Mouse (Mus musculus) ES-E14 (cell line): ENCODE results near the gene Dab1. TPM values are rescaled to one million over a fixed set of nuclear protein-coding genes. Genes with fewer than 3 reads are reported as not detected.

Source experiments
- DNase-seq: peaks from one replicate; pipeline ENCODE4 v3.0.0-alpha.2; 2013; ENCODE audit warnings: low read depth, low spot score
- H3K27ac ChIP-seq: 2 replicates; pipeline ENCODE4 v1.5.1; 2012; ENCODE audit warnings: low read depth, mild to moderate bottlenecking, low read length, moderate library complexity, mixed read lengths; ENCODE audit not compliant: poor library complexity, insufficient read depth, severe bottlenecking
- H3K36me3 ChIP-seq: 2 replicates; pipeline ENCODE4 v1.6.1; 2012; ENCODE audit warnings: mild to moderate bottlenecking, low read length, moderate library complexity, mixed read lengths; ENCODE audit not compliant: control insufficient read depth, poor library complexity, insufficient read depth, severe bottlenecking
- H3K4me1 ChIP-seq, 2 experiments: fragments of 150-350 bp in 1 of 2; sonication (generic) in 1 of 2; 2 replicates each; pipeline ENCODE4 v1.6.1; 2012; ENCODE audit warnings: low read length in 2 of 2, mild to moderate bottlenecking in 1 of 2, mixed read lengths in 1 of 2; ENCODE audit not compliant: control insufficient read depth in 2 of 2, insufficient read depth in 2 of 2, poor library complexity in 1 of 2
- H3K4me3 ChIP-seq, 2 experiments: fragments of 150-350 bp in 1 of 2; sonication (generic) in 1 of 2; 2 replicates each; pipeline ENCODE4 v1.5.1; 2012; ENCODE audit warnings: low read length in 2 of 2, low read depth in 1 of 2, mild to moderate bottlenecking in 1 of 2, mixed read lengths in 1 of 2; ENCODE audit not compliant: insufficient read depth in 1 of 2, poor library complexity in 1 of 2, severe bottlenecking in 1 of 2
- H3K9ac ChIP-seq: 2 replicates; pipeline ENCODE4 v1.6.1; 2012; ENCODE audit warnings: low read depth, mild to moderate bottlenecking, low read length, mixed read lengths; ENCODE audit not compliant: poor library complexity, insufficient read depth, severe bottlenecking
- H3K9me3 ChIP-seq: fragments of 150-350 bp; sonication (generic); 2 replicates; pipeline ENCODE4 v1.6.1; 2012; ENCODE audit warnings: low read depth, mild to moderate bottlenecking, low read length; ENCODE audit not compliant: control insufficient read depth, insufficient read depth
- CHD2 ChIP-seq: IDR thresholded peaks from 2 replicates; pipeline ENCODE4 v1.6.1; 2014; ENCODE audit warnings: mild to moderate bottlenecking, low read depth, low read length, inconsistent platforms
- HCFC1 ChIP-seq: IDR thresholded peaks from 2 replicates; pipeline ENCODE4 v1.6.1; 2012; ENCODE audit warnings: low read length, inconsistent platforms, borderline replicate concordance; ENCODE audit not compliant: insufficient read depth
- MAFK ChIP-seq: IDR thresholded peaks from 2 replicates; pipeline ENCODE4 v1.6.1; 2014; ENCODE audit warnings: mild to moderate bottlenecking, low read depth, low read length, inconsistent platforms; ENCODE audit not compliant: insufficient read depth
- ZC3H11A ChIP-seq: IDR thresholded peaks from 2 replicates; pipeline ENCODE4 v1.6.1; 2012; ENCODE audit warnings: low read depth, mild to moderate bottlenecking, inconsistent platforms, low read length, borderline replicate concordance
- ZNF384 ChIP-seq: IDR thresholded peaks from 2 replicates; pipeline ENCODE4 v1.6.1; 2012; ENCODE audit warnings: low read depth, low read length, inconsistent platforms
- in situ Hi-C, 2 experiments: fragments of 600-800 bp; cut with MboI; formaldehyde crosslinking; loops; one replicate each; pipeline ENCODE4 v1.15.1; 2025; ENCODE audit warnings: low sequenced_read_pairs in 2 of 2, inconsistent platforms in 1 of 2; ENCODE audit not compliant: unreplicated experiment in 2 of 2
- total RNA-seq: library from RNA; depleted of rRNA; stranded (reverse); fragments of 300-350 nt; gene quantifications from 2 replicates; pipeline ENCODE4 v1.2.3, GENCODE M21; 2012

Gene Dab1
- total RNA-seq, 1 experiment = 7.9 TPM

DNA sequence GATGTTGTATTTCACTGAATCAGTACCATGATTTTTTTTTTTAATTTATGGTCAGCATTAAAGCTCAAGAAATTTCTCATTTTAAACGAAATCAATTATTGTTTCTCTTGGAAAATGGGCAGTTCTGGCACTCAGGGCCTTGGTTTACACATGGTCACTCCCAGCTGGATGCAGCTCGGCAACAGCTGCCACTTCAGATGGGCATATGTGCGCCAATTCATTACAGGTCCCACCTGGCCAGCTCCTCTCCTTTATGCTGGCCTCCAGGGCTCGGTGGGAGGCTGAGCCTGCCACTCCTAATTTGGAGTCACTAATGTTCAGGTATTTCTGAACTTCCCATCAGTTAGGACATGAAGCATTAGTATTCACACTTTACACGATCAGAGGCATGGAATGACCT lies 582.5 kb downstream of the Dab1 start:
- DNase-seq = no peak
- no peak overlapping the region for H3K4me3 ChIP-seq
- no peaks in the 10 kb centered on the region for H3K4me1 ChIP-seq
- H3K27ac ChIP-seq = no peak overlapping the region
- no peak overlapping the region for H3K9ac ChIP-seq
- in situ Hi-C loops = no loop called here
- no peaks in the 10 kb centered on the region for H3K9me3 ChIP-seq
- H3K36me3 ChIP-seq = no peaks in the 10 kb centered on the region
- TF ChIP-seq CHD2 (no peak), ZNF384 (no peak), ZC3H11A (no peak), MAFK (no peak), HCFC1 (no peak)

- in situ Hi-C loops = no loop called here
- Histone ChIP-seq H3K36me3 (no peaks in the 10 kb centered on the region), H3K4me1 (no peaks in the 10 kb centered on the region), H3K4me3 (no peak overlapping the region), H3K9me3 (no peaks in the 10 kb centered on the region), H3K9ac (no peak overlapping the region), H3K27ac (no peak overlapping the region)
- DNase-seq = no peak
- TF ChIP-seq CHD2 (no peak), ZC3H11A (no peak), HCFC1 (no peak), ZNF384 (no peak), MAFK (no peak)
These were observed 584.9 kb downstream of the Dab1 start for GRCm38 (mm10) chr4:104204047-104204446.

- H3K4me1 ChIP-seq = no peaks in the 10 kb centered on the region
- no peak overlapping the region for H3K9ac ChIP-seq
- TF ChIP-seq ZC3H11A = no peak
- no peak for TF ChIP-seq ZNF384
- TF ChIP-seq MAFK = no peak
- TF ChIP-seq HCFC1 = no peak
- no peak for TF ChIP-seq CHD2
- H3K27ac ChIP-seq = no peak overlapping the region
- no peaks in the 10 kb centered on the region for H3K9me3 ChIP-seq
- in situ Hi-C loops = no loop called here
- no peak overlapping the region for H3K4me3 ChIP-seq
- DNase-seq = no peak
- no peaks in the 10 kb centered on the region for H3K36me3 ChIP-seq
These were observed 587.5 kb downstream of the Dab1 start for GRCm38 (mm10) chr4:104206639-104207038.

- peak; percentile 43 for DNase-seq
- no peak for TF ChIP-seq CHD2
- TF ChIP-seq MAFK = no peak
- no peak for TF ChIP-seq ZNF384
- no peak for TF ChIP-seq ZC3H11A
- TF ChIP-seq HCFC1 = no peak
- H3K4me1 ChIP-seq = no peaks in the 10 kb centered on the region
These were observed 589.9 kb downstream of the Dab1 start for GRCm38 (mm10) chr4:104209081-104209480.

DNA sequence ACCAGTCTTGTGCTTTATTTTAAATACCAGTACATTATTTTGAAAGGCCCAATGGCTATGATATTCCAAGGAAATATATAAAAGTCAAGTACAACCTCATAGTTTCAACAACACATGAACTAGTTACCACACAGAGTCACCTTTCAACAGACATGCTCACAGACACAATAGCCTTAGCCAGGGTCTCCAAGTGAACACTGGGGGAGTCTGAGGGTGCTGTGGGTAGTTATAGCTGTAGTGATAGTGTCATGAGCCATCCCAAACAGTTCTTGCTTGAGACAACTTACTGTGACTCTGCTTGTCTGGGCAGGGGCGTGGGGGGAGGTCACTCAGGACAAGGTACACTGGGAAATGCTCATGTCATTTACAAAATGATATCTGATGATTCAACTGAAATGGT lies 591.6 kb downstream of the Dab1 start:
- Histone ChIP-seq H3K36me3 (no peaks in the 10 kb centered on the region), H3K4me3 (no peak overlapping the region), H3K4me1 (peaks cover 0 to 7% of the 10 kb centered on the region in 2 experiments; a peak in 1 of 4 replicates), H3K27ac (no peak overlapping the region), H3K9ac (no peak overlapping the region), H3K9me3 (no peaks in the 10 kb centered on the region)
- DNase-seq = no peak
- in situ Hi-C loops = no loop called here
- no peak for TF ChIP-seq HCFC1
- TF ChIP-seq MAFK = no peak
- TF ChIP-seq ZC3H11A = no peak
- TF ChIP-seq CHD2 = no peak
- TF ChIP-seq ZNF384 = no peak

More at GRCm38 (mm10) chr4:104209081-104209480, 589.9 kb downstream of the Dab1 start:
- in situ Hi-C loops = no loop called here
- H3K9ac ChIP-seq = no peak overlapping the region
- no peaks in the 10 kb centered on the region for H3K9me3 ChIP-seq
- no peak overlapping the region for H3K4me3 ChIP-seq
- H3K27ac ChIP-seq = no peak overlapping the region
- no peaks in the 10 kb centered on the region for H3K36me3 ChIP-seq
